Mouse (Mus musculus): ENCODE data around the gene Wdr34.

DNA sequence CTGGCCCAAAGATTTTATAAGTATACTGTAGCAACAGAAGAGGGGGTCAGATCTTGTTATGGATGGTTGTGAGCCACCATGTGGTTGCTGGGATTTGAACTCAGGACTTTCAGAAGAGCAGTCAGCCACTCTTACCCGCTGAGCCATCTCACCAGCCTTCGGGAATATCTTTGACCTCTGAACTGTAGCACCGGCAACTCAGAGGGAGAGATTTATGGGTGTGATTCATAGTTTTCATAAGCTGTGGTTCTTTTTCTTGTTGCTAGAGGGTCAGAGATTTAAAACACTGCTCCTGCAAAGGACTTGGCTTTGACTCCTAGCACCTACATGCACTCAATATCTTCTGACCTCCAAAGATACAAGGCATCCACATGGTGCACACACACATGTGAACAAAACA, 26.9 kb upstream of the Wdr34 start:
- no peak for TF ChIP-seq POLR2A (IDR thresholded peaks at IDR 0.05; ENCODE audit: extremely low read depth, insufficient read depth, low read length)
- TF ChIP-seq CTCF (IDR thresholded peaks at IDR 0.05; ENCODE audit: extremely low read depth, insufficient read depth, low read length): no peak

Data from cortical plate, adult 2 months (tissue).